Mouse (Mus musculus): ENCODE data around the gene Serinc3. TPM values are rescaled to one million over a fixed set of nuclear protein-coding genes. Genes with fewer than 3 reads are reported as not detected.

Gene Serinc3
- total and polyA plus RNA-seq, 3 experiments, result 442 to 621 (median 482) TPM

DNA sequence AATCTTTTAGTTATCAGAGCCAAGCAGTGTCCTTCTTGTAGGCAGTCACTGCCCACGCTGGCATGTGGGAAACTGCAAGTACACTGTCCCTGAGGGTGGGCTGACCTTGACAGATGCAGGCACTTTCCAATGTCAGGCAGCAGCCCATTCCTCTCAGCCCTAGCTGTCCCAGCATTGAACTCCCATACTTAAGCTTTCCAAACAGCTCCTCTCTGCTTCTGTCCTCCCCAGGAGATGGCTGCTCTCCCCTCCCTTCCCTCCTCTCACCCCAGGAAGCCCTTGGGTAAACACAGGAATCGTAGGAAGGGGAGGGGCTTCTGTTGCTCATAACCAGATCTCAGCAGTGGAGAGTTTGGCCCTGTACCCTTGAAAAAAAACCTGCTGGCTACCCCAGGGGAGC lies 49.8 kb downstream of the Serinc3 start:
- peak; percentile 63 for DNase-seq

- no peak for DNase-seq
Observed at GRCm38 (mm10) chr2:163593636-163594282, 51.2 kb downstream of the Serinc3 start.

DNA sequence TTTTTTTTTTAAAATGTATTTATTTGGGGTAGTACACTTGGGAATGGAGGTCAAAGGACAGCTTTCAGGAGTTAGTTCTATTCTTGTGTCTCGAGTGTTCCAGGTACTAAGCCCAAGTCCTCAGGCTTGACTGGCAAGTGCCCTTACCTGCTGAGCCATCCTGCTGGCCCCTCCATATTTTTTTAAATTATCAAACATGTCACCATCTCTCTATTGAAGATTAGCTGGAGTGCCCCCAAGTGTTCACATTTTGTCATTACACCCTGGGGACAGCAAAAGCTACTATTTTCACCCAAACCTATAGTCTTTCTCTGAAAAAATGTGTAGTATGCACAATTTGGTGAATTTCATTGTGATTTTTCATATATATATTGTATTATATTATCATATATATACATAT lies 52.8 kb downstream of the Serinc3 start:
- DNase-seq, result no peak

DNA sequence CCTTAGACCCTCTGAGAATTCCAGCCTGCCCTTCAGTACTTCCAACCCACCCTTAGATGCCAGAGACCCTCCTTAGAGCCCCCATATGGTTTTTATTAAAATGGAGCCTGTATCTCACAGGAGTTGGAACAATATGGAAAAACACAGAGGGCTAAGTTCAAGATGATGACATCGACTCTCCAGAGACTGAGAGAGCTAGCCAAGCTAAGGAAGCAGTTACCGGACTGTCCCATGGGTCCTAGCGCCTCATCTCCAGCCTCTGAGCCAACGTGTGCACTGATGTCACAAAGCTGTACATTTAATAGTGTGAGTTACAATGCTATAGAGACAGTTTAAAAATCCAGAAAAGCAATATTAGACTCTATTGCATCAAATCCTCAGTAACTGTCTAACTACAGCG lies 53.9 kb downstream of the Serinc3 start:
- no peak for DNase-seq

- no peak for DNase-seq
Observed at GRCm38 (mm10) chr2:163590211-163590610, 54.7 kb downstream of the Serinc3 start.

- no peak for DNase-seq
Observed at GRCm38 (mm10) chr2:163587506-163587905, 57.4 kb downstream of the Serinc3 start.

GRCm38 (mm10) chr2:163586384-163587261 lies 58.3 kb downstream of the Serinc3 start:
- DNase-seq, result peak; percentile 37

GRCm38 (mm10) chr2:163584088-163584426 lies 60.9 kb downstream of the Serinc3 start:
- no peak for DNase-seq

DNA sequence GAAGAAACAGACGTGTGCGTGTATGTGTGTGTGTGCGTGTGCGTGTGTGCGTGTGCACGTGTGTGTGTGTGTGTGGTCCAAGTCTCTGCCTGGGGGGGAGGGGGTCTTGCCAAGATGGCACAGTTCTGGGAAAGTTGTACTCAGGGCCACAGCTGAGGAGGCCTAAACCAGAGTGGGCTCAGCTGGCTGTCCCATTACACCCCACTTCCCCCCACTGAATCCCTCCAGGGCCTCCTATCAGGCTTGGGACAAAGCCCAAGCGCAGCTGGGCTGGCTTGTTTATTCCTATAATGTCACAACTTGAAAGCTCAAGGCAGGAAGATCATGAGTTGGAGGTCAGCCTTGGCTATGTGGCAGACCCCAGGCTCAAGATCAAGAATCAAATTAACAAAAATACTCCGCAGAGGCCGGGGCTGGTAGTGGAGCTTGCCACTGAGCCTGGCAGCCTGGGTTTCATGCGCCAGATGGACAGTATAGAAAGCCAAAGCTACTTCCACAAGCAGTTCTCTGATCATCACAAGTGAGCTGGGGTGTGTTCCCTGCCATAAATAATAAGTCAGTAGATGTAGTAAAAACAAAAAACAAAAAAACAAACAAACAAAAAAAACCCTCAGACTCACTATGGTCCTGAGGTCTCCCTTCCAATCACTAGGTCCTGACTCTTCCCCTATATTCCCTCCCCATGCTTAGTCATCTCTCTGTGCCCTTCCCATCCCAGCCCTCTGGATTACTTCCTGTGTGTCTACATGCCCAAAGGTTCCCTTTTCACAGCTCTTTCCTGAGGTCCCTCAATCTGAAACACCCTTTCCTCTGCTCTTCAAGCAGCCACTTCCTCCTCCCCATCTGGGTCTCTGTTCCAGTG lies 61.5 kb downstream of the Serinc3 start:
- no peak for DNase-seq

DNA sequence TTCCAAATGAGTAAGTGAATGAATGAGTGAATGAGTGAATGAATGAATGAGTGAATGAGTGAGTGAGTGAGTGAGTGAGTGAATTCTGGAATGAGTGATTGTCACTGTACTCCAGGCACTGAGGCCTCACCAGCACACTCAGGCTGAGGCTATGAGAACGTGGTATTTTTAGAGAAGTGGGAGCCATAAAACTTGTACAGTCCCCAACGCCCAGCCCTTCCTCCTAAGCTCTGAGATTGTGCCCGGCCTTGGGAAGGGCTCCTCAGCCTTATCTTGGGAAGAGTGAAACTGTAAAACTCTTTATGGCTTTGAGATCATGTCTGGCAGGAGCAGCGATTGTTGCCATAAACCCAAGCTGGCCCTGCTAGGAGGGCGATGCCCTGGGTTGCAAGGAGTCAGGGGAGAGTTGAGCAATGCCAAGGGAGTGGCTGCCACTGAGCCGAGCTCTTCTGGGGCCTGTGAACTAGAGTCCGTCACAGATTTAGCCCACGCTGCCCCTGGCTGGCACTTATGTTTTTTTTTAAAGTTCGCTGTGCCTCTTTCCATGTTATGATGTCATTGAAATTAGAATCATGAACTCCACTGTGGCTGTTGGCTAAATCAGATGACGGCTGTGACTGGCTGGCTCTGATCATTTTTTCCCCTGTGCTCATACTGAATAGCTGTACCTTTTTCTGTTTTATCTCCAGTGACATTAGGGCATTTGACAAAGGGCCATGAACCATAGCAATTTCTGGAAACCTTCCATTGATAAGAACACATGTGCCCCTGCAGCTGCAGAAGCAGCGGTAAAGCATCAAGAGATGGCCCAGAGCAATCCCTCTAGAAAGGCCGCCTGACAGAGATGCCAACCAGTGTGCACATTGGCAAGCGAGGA lies 64.6 kb downstream of the Serinc3 start:
- peak; percentile 34 for DNase-seq

- DNase-seq, result no peak
Observed at GRCm38 (mm10) chr2:163577986-163578385, 66.9 kb downstream of the Serinc3 start.

DNA sequence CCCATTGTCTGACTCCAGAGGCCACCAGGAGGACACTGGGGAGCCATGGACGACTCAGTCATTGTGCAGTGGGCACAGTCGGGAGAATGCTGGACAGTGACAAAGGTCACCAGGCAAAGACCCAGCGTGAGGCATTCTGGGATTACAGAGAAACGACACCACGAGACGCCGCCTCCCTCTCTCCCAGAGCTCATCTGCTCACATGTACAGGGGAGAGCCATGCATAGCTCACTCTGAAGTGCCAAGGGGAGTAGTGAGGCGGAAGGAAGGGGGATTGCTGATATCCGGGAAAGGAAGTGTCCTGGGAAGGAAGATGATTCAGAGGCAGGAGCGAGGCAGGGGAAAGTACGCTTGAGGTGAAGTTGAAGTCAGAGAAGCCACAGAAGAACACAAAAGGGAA lies 69.7 kb downstream of the Serinc3 start:
- DNase-seq, result peak; percentile 45

DNA sequence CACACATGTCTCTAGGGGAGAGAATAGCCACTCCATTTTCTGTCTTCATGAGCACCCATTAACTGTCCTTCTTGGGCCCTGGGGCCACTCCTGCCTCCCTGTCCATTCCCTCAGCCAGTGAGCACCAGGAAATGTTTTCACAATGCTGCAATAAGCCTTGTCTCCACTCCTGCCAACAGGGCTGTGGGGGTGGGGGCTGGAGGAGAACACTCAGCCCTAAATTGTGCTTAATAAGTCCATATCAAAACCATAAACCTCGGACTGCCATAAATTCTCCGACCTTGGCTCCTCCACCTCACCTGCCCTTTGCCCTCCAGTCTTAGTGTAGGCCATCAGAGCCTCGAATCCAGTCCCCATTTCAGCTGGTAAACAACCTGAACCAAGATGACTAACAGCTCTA lies 70.6 kb downstream of the Serinc3 start:
- no peak for DNase-seq

Other genes with a start within 250 kb of the Serinc3 start
- 1 to 10 TPM; 3.1 to 6.2 TPM for gene Jph2, start 247.1 kb downstream of the Serinc3 start, total RNA-seq (2021)
- 8.2 and 8.3 TPM in 2 replicates for gene Jph2, start 247.1 kb downstream of the Serinc3 start, polyA plus RNA-seq (2012; rRNA removed)
- 10 to 100 TPM; 29.2 to 49.2 TPM for gene Oser1, start 220.4 kb downstream of the Serinc3 start, total RNA-seq (2021)
- 3.0 TPM in 2 replicates for gene Oser1, start 220.4 kb downstream of the Serinc3 start, polyA plus RNA-seq (2012; rRNA removed)
- gene Gdap1l1, start 206.7 kb downstream of the Serinc3 start, total RNA-seq (2021), result 1 to 10 TPM; 2.2 to 4.2 TPM
- 6.5 and 8.7 TPM in 2 replicates for gene Gdap1l1, start 206.7 kb downstream of the Serinc3 start, polyA plus RNA-seq (2012; rRNA removed)
- gene Fitm2, start 172.5 kb downstream of the Serinc3 start, total RNA-seq (2021), result 100 to 1,000 TPM in 1 of 2 experiments, 10 to 100 TPM in 1; 88.8 to 102 TPM
- gene Fitm2, start 172.5 kb downstream of the Serinc3 start, polyA plus RNA-seq (2012; rRNA removed), result 58.7 and 60.9 TPM in 2 replicates
- gene R3hdml, start 152.8 kb downstream of the Serinc3 start, total RNA-seq (2021), result not detected
- not detected in 2 replicates for gene R3hdml, start 152.8 kb downstream of the Serinc3 start, polyA plus RNA-seq (2012; rRNA removed)
- gene Hnf4a, start 138.3 kb downstream of the Serinc3 start, total RNA-seq (2021), result 1 to 10 TPM in 1 of 2 experiments, under 1 TPM in 1; 0.14 to 1.1 TPM
- 0.15 TPM in 1 of 2 replicates, not detected in the other for gene Hnf4a, start 138.3 kb downstream of the Serinc3 start, polyA plus RNA-seq (2012; rRNA removed)
- 10 to 100 TPM; 25.6 to 27.0 TPM for gene Ttpal, start 42.8 kb downstream of the Serinc3 start, total RNA-seq (2021)
- gene Ttpal, start 42.8 kb downstream of the Serinc3 start, polyA plus RNA-seq (2012; rRNA removed), result 27.3 and 32.3 TPM in 2 replicates
- 10 to 100 TPM; 37.1 to 49.1 TPM for gene Pkig, start 13.3 kb upstream of the Serinc3 start, total RNA-seq (2021)
- gene Pkig, start 13.3 kb upstream of the Serinc3 start, polyA plus RNA-seq (2012; rRNA removed), result 146 and 147 TPM in 2 replicates
- gene Ada, start 105.1 kb upstream of the Serinc3 start, total RNA-seq (2021), result 1 to 10 TPM; 4.1 to 5.5 TPM
- 0.65 and 0.69 TPM in 2 replicates for gene Ada, start 105.1 kb upstream of the Serinc3 start, polyA plus RNA-seq (2012; rRNA removed)
- gene Ccn5, start 175.7 kb upstream of the Serinc3 start, total RNA-seq (2021), result 1 to 10 TPM in 1 of 2 experiments, under 1 TPM in 1; 0.20 to 1.8 TPM
- 1.2 and 1.9 TPM in 2 replicates for gene Ccn5, start 175.7 kb upstream of the Serinc3 start, polyA plus RNA-seq (2012; rRNA removed)
- gene Kcnk15, start 208.5 kb upstream of the Serinc3 start, total RNA-seq (2021), result not detected
- 0.19 TPM in 1 of 2 replicates, not detected in the other for gene Kcnk15, start 208.5 kb upstream of the Serinc3 start, polyA plus RNA-seq (2012; rRNA removed)